Mouse (Mus musculus): ENCODE data around the gene Bcl11b.

The Bcl11b gene

GRCm38 (mm10) chr12:107969841-107970371, 33.5 kb downstream of the Bcl11b start:
- no peak for DNase-seq

GRCm38 (mm10) chr12:107969126-107969525, 34.3 kb downstream of the Bcl11b start:
- DNase-seq: no peak

- DNase-seq: no peak
These were observed 35.1 kb downstream of the Bcl11b start for GRCm38 (mm10) chr12:107968331-107968730.

- no peak for DNase-seq
These were observed 36.4 kb downstream of the Bcl11b start for GRCm38 (mm10) chr12:107967026-107967425.

GRCm38 (mm10) chr12:107965103-107965502, 38.3 kb downstream of the Bcl11b start:
- no peak for DNase-seq

GRCm38 (mm10) chr12:107964396-107965085, 38.9 kb downstream of the Bcl11b start:
- DNase-seq: no peak

- no peak for DNase-seq
These were observed 40.5 kb downstream of the Bcl11b start for GRCm38 (mm10) chr12:107962852-107963251.

- DNase-seq: no peak
These were observed 41.6 kb downstream of the Bcl11b start for GRCm38 (mm10) chr12:107961843-107962242.

GRCm38 (mm10) chr12:107960789-107961491, 42.5 kb downstream of the Bcl11b start:
- DNase-seq: no peak

- no peak for DNase-seq
These were observed 43.0 kb downstream of the Bcl11b start for GRCm38 (mm10) chr12:107960365-107960764.

- no peak for DNase-seq
These were observed 43.5 kb downstream of the Bcl11b start for GRCm38 (mm10) chr12:107959872-107960271.

- DNase-seq: no peak
These were observed 50.2 kb downstream of the Bcl11b start for GRCm38 (mm10) chr12:107953044-107953684.

- no peak for DNase-seq
These were observed 51.1 kb downstream of the Bcl11b start for GRCm38 (mm10) chr12:107952318-107952724.

- no peak for DNase-seq
These were observed 52.7 kb downstream of the Bcl11b start for GRCm38 (mm10) chr12:107950667-107951179.

GRCm38 (mm10) chr12:107949416-107949815, 54.0 kb downstream of the Bcl11b start:
- DNase-seq: no peak

- no peak for DNase-seq
These were observed 61.3 kb downstream of the Bcl11b start for GRCm38 (mm10) chr12:107942100-107942499.

GRCm38 (mm10) chr12:107940774-107941173, 62.6 kb downstream of the Bcl11b start:
- no peak for DNase-seq

GRCm38 (mm10) chr12:107939177-107939576, 64.2 kb downstream of the Bcl11b start:
- no peak for DNase-seq

GRCm38 (mm10) chr12:107936972-107937371, 66.4 kb downstream of the Bcl11b start:
- no peak for DNase-seq

- no peak for DNase-seq
These were observed 67.0 kb downstream of the Bcl11b start for GRCm38 (mm10) chr12:107936406-107936805.

- DNase-seq: no peak
These were observed 68.5 kb downstream of the Bcl11b start for GRCm38 (mm10) chr12:107934831-107935437.

- no peak for DNase-seq
These were observed 71.3 kb downstream of the Bcl11b start for GRCm38 (mm10) chr12:107932140-107932539.

- no peak for DNase-seq
These were observed 71.9 kb downstream of the Bcl11b start for GRCm38 (mm10) chr12:107931476-107931875.
